Mouse (Mus musculus) lung, postnatal 25 days (tissue): ENCODE measurements at regions not wholly inside any gene's neighbourhood (a gene's known extent, or its start where the extent isn't known, plus 50 kb on each side); places are given as distances from the start of the nearest gene placed in this dataset.

Experiments used
- DNase-seq: peaks from one replicate; pipeline ENCODE4 v3.0.0; 2022; ENCODE audit warnings: low spot score

DNA sequence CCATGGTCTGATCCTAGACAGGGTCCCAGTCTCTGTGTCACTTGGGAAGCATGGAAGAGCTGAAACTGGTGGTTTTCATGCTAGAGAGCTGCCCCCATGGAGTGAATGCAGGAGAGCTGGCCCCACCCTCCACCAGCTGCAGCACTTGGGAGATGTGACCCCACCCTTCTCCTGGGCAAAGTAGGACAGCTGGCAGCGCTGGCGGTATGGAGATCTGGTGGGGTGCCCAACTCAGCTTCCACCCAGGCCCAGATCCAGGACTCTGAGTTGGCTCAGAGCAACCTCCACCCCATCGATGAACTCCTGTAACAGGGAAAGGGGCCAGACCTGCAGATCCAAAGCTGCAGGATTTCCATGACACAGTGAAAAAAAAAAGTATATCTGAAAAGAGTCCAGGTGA is 115.3 kb upstream of the Flrt2 start:
- DNase-seq = no peak

DNA sequence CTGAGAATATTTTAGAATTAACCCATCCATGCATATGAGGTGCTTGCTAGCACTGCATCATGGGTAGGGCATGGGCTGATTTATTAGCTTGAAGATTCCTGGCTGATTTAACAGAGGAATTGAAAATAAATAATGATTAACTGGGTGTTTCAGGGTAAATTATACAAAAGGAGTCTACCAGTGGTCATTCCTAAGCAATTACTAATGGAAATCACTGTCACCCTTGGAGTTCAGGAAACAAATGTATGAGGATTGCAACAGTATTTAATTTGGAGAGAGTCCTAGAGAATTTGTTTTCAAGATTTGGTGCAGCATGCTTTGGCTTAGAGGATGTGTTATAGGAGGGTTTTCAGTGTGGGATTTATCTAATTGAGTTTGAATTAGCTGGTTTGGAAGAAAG is 103.0 kb upstream of the Flrt2 start:
- DNase-seq = no peak

GRCm38 (mm10) chr12:95619281-95619680 is 72.7 kb upstream of the Flrt2 start:
- DNase-seq = no peak

DNA sequence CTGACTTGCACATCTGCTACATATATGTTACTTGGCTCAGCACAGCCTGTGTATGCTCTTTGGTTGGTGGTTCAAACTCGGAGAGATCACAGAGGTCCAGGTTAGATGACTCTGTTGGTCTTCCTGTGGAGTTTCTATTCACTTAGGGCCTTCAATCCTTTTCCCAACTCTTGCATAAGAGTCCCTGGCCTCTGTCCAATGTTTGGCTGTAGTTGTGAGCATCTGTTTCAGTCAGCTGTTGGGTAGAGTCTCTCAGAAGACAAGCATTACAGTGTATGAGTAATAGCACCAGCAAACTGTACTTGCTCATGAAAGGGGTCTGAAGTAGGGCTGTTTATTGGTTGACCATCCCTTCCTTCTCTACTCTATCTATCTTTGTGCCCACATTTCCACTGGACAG is 61.0 kb upstream of the Flrt2 start:
- DNase-seq = peak; percentile 37

- no peak for DNase-seq
Observed at GRCm38 (mm10) chr12:95636647-95637046, 55.4 kb upstream of the Flrt2 start.

DNA sequence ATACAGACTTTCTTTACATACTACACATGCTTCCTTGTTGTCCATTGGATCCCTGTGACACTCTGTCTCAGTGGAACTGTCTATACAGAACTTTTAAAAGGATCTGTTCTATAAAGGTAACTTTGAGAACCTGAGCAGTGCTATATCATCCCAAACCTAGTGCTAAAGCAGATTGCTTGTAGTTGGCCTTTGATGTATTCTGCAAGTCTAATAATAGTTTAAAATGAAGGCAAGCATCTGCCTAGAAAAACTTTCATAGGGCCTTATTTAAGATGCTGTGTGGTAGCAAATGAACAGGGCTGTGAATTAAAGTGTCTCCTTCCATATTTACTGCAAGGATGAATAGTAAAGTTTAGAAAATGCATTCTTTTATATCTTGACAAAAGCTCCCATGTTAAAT is 52.1 kb upstream of the Flrt2 start:
- no peak for DNase-seq

- DNase-seq = no peak
Observed at GRCm38 (mm10) chr12:95641628-95642027, 50.4 kb upstream of the Flrt2 start.
